Mouse (Mus musculus) embryonic facial prominence, embryonic 13.5 days (tissue): Measurements from ENCODE around the gene Terf2. TPM values are rescaled to one million over a fixed set of nuclear protein-coding genes. Genes with fewer than 3 reads are reported as not detected.
A peak's percentile ranks its signal among the peaks of the same experiment; 100 is the strongest.

Experiments
- ATAC-seq: fragments of 200-750 bp; cut with Nextera tagmentation; 2 replicates; pipeline ENCODE4 v1.8.0; 2017; ENCODE audit warnings: low read depth; ENCODE audit not compliant: insufficient number of reproducible peaks, insufficient read depth, low FRiP score, low TSS enrichment
- H3K27ac ChIP-seq: fragments of 300-500 bp; sonication (generic); 2 replicates; pipeline ENCODE4 v1.5.1; 2015; ENCODE audit warnings: moderate library complexity, mild to moderate bottlenecking, inconsistent platforms
- H3K27me3 ChIP-seq: fragments of 300-500 bp; sonication (generic); 2 replicates; pipeline ENCODE4 v1.6.1; 2015; ENCODE audit warnings: mild to moderate bottlenecking, inconsistent platforms
- H3K36me3 ChIP-seq: fragments of 300-500 bp; sonication (generic); 2 replicates; pipeline ENCODE4 v1.6.1; 2015; ENCODE audit warnings: mild to moderate bottlenecking, inconsistent platforms
- H3K4me1 ChIP-seq: fragments of 300-500 bp; sonication (generic); 2 replicates; pipeline ENCODE4 v1.6.1; 2015; ENCODE audit warnings: inconsistent platforms
- H3K4me2 ChIP-seq: fragments of 300-500 bp; sonication (generic); 2 replicates; pipeline ENCODE4 v1.6.1; 2015; ENCODE audit warnings: moderate library complexity, mild to moderate bottlenecking, inconsistent platforms
- H3K4me3 ChIP-seq: fragments of 300-500 bp; sonication (generic); 2 replicates; pipeline ENCODE4 v1.5.1; 2015; ENCODE audit warnings: mild to moderate bottlenecking, inconsistent platforms
- H3K9ac ChIP-seq: fragments of 300-500 bp; sonication (generic); 2 replicates; pipeline ENCODE4 v1.6.1; 2015; ENCODE audit warnings: mild to moderate bottlenecking, inconsistent platforms
- H3K9me3 ChIP-seq: fragments of 300-500 bp; sonication (generic); 2 replicates; pipeline ENCODE4 v1.6.1; 2016; ENCODE audit warnings: inconsistent platforms
- WGBS: fragments of 180-500 bp; shearing (Covaris S2); methylation state at CpG from one replicate; pipeline ENCODE4 v1.1.7; 2015; ENCODE audit warnings: mixed read lengths; 5-methylcytosine and 5-hydroxymethylcytosine counted together
- polyA plus RNA-seq: library from polyadenylated mRNA; unstranded; fragments of >200 nt; fragmentation: Nextera tagmentation; extraction: Ambion mirVana; gene quantifications from 2 replicates; pipeline ENCODE4 v1.2.1, GENCODE M21; 2015

The Terf2 gene
- 24.7 and 24.8 TPM in 2 replicates for polyA plus RNA-seq

DNA sequence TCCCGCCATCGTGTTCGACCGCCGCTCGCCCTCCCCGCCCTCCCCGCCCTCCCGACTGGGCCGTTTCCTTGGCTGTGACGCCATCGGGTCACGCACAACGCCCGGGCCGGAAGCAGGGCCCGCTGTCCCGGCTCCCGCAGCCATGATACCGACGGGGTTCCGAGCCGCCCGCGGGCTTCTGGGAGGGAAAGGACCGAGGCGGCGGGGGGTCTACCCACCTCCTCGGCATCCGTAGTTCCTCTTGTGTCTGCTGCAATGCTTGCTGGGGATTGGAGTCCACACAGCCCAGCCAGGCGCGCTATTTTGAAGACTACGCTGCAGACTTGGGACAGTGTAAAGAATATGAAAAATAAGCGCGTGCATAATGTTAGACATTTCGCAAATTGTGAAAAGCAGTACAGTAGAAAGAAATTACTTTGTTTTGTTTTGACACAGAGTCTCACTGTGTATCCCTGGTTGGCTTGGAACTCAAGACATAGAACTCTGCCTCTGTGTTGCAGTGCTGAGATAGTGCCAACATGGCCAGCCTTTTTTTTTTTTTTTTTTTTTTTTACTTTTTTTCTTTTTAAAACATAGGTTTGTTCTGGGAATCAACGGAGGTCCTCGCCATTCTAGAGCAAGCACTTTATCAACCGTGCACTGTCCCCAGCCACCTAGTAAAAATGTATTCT is at the start of gene Terf2:
Terf2 (minus strand) TSS at position 182 of the 671 bp plus-strand sequence.
- ATAC-seq = peak; percentile 91
- H3K9me3 ChIP-seq = no peaks in the 10 kb centered on the region
- H3K36me3 ChIP-seq = peaks cover 27% of the 10 kb centered on the region
- no peaks in the 10 kb centered on the region for H3K27me3 ChIP-seq
- peak within 1 kb of the TSS; percentile 93 for H3K27ac ChIP-seq
- peaks cover 20% of the 10 kb centered on the region for H3K4me1 ChIP-seq
- 3% methylated on average over 39 of the region's 39 CpGs for WGBS
- peak within 1 kb of the TSS; percentile 83 for H3K9ac ChIP-seq
- H3K4me3 ChIP-seq = peak within 1 kb of the TSS; percentile 75
- peak within 1 kb of the TSS; percentile 64 for H3K4me2 ChIP-seq

- 64% methylated on average over 4 of the region's 4 CpGs for WGBS
- Histone ChIP-seq H3K36me3 (no peaks in the 10 kb centered on the region), H3K4me2 (no peak overlapping the region), H3K4me3 (no peak overlapping the region), H3K4me1 (0 out of 2 replicates have a peak, but pooled peaks cover 6% of the 10 kb centered on the region), H3K27ac (no peak overlapping the region), H3K9me3 (no peaks in the 10 kb centered on the region), H3K27me3 (no peaks in the 10 kb centered on the region), H3K9ac (no peak overlapping the region)
- ATAC-seq = no peak
These were observed 47.2 kb upstream of the Terf2 start for GRCm38 (mm10) chr8:107143501-107143900.

DNA sequence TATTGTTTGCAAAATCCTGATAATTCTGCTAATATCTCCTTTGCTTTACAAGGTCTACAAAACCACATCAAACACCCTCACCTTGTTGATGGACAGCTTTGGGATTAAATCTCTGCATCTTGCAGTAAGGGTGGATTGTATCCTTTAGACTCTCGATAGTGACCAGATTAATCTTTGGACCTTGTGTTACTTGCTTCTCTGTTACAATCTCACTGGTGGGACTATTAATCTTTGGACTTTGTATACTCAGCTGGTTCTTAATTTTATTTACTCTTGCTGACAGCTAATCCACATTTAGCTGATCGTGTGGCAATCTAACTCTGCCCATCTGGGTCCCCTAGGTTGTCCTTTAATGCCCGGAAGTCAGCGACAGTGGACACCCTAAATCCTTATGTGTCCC is 46.2 kb upstream of the Terf2 start:
- H3K4me2 ChIP-seq = no peak overlapping the region
- no peak overlapping the region for H3K4me3 ChIP-seq
- H3K9ac ChIP-seq = no peak overlapping the region
- no peaks in the 10 kb centered on the region for H3K36me3 ChIP-seq
- 0 out of 2 replicates have a peak, but pooled peaks cover 6% of the 10 kb centered on the region for H3K4me1 ChIP-seq
- H3K27ac ChIP-seq = no peak overlapping the region
- WGBS = 76% methylated on average over 4 of the region's 4 CpGs
- no peak for ATAC-seq
- no peaks in the 10 kb centered on the region for H3K9me3 ChIP-seq
- no peaks in the 10 kb centered on the region for H3K27me3 ChIP-seq

GRCm38 (mm10) chr8:107139704-107140470 is 43.5 kb upstream of the Terf2 start:
- Histone ChIP-seq H3K4me3 (no peak overlapping the region), H3K27ac (no peak overlapping the region), H3K36me3 (no peaks in the 10 kb centered on the region), H3K9me3 (no peaks in the 10 kb centered on the region), H3K4me1 (peaks cover 10% of the 10 kb centered on the region; the same call in 1 of the 2 replicates), H3K27me3 (no peaks in the 10 kb centered on the region), H3K9ac (no peak overlapping the region), H3K4me2 (no peak overlapping the region)
- WGBS = 58% methylated on average over 13 of the region's 13 CpGs
- ATAC-seq = no peak

- no peak overlapping the region for H3K9ac ChIP-seq
- whole genome bisulfite sequencing = 90% methylated on average over 5 of the region's 5 CpGs
- no peaks in the 10 kb centered on the region for H3K36me3 ChIP-seq
- H3K4me1 ChIP-seq = peaks cover 22% of the 10 kb centered on the region
- no peaks in the 10 kb centered on the region for H3K27me3 ChIP-seq
- no peak overlapping the region for H3K4me3 ChIP-seq
- no peak overlapping the region for H3K4me2 ChIP-seq
- H3K27ac ChIP-seq = no peak overlapping the region
- no peaks in the 10 kb centered on the region for H3K9me3 ChIP-seq
- ATAC-seq = no peak
These were observed 42.0 kb upstream of the Terf2 start for GRCm38 (mm10) chr8:107138338-107138737.

DNA sequence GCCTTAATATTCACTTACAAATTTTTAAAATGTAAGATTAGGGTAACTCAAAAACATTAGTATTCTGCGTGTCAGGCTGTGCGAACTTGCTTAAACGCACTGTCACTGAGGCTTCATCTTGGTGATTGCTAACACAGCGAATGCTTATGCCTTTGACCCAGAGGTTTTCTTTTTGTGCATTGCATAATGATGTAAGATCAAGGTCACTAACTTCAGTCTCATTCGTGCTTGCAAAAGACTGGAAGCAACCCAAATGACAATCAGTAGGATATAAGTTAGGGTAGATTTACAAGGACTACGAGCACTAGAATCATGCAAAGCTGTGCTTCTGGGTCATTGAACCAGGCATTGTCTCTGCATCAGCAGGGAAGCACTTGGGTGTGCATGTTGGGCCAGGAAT is 41.2 kb upstream of the Terf2 start:
- H3K4me3 ChIP-seq = no peak overlapping the region
- peaks cover 30% of the 10 kb centered on the region for H3K4me1 ChIP-seq
- 92% methylated on average over 6 of the region's 6 CpGs for WGBS
- H3K9ac ChIP-seq = no peak overlapping the region
- no peaks in the 10 kb centered on the region for H3K36me3 ChIP-seq
- H3K4me2 ChIP-seq = no peak overlapping the region
- H3K27ac ChIP-seq = no peak overlapping the region
- no peaks in the 10 kb centered on the region for H3K9me3 ChIP-seq
- ATAC-seq = no peak
- no peaks in the 10 kb centered on the region for H3K27me3 ChIP-seq

DNA sequence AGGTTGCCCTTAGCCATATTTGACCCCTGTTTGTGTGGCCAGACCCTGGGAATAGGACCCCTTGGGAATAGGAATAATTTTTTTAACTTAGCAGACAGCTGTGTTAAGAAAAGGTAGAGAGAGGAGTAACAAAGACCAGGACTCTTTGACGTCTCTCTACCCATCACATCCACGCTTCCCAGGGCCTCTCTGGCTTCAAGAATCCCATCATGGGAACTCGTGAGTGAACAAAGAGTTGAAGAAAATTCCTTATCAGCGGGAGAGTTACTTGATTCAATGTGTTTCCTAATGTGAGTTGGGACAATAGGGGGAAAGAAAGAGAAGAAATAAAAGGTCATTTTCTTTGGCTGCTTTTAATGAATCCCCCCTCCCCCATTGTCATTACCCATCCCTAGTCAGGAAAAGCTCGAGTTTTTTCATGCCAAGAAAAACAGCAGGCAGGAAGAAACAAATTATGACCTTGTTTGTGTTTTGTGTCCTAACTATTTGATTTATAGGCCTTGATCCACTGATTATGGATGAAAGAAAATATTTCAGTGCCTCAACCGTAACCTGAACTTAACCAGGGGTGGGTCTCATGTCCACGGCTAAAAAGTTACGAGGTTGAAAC is 39.8 kb upstream of the Terf2 start:
- no peak overlapping the region for H3K9ac ChIP-seq
- H3K27ac ChIP-seq = peak overlapping the region; percentile 35
- H3K4me1 ChIP-seq = peaks cover 32% of the 10 kb centered on the region
- 35% methylated on average over 8 of the region's 8 CpGs for WGBS
- H3K9me3 ChIP-seq = no peaks in the 10 kb centered on the region
- H3K36me3 ChIP-seq = no peaks in the 10 kb centered on the region
- no peak for ATAC-seq
- no peak overlapping the region for H3K4me3 ChIP-seq
- H3K27me3 ChIP-seq = no peaks in the 10 kb centered on the region
- no peak overlapping the region for H3K4me2 ChIP-seq

DNA sequence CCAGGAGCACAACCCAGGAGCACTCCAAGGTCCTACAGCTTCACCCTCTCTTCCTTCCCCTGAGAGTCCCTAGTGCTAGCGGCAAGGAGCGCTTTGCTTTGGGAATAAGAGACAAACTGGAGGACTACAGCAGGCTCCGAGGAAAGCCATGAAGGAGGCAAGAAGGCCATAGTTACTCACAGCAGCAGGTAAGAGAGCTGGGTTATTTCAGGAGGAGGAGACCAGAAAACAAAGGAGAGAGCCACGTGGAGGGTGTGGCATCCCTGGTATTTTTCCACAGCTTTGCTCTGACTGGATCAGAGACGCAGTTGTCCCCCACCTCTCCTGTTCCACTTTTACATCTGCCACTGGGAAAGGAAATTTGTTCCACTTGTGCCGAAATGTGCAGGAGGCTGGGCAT is 37.5 kb upstream of the Terf2 start:
- no peak for ATAC-seq
- Histone ChIP-seq H3K4me3 (no peak overlapping the region), H3K4me2 (no peak overlapping the region), H3K36me3 (no peaks in the 10 kb centered on the region), H3K27me3 (no peaks in the 10 kb centered on the region), H3K9ac (no peak overlapping the region), H3K9me3 (no peaks in the 10 kb centered on the region), H3K27ac (peak overlapping the region; percentile 9; the same call in 1 of the 2 replicates), H3K4me1 (peaks cover 41% of the 10 kb centered on the region)
- WGBS = 36% methylated on average over 6 of the region's 6 CpGs

- no peak for ATAC-seq
- no peaks in the 10 kb centered on the region for H3K27me3 ChIP-seq
- H3K9ac ChIP-seq = no peak overlapping the region
- no peaks in the 10 kb centered on the region for H3K36me3 ChIP-seq
- 0 out of 2 replicates have a peak overlapping the region, but pooled peaks have one; percentile 9 for H3K27ac ChIP-seq
- no peak overlapping the region for H3K4me3 ChIP-seq
- no peak overlapping the region for H3K4me2 ChIP-seq
- peaks cover 43% of the 10 kb centered on the region for H3K4me1 ChIP-seq
- WGBS = 61% methylated on average over 24 of the region's 24 CpGs
- H3K9me3 ChIP-seq = no peaks in the 10 kb centered on the region
These were observed 36.5 kb upstream of the Terf2 start for GRCm38 (mm10) chr8:107132581-107133491.

DNA sequence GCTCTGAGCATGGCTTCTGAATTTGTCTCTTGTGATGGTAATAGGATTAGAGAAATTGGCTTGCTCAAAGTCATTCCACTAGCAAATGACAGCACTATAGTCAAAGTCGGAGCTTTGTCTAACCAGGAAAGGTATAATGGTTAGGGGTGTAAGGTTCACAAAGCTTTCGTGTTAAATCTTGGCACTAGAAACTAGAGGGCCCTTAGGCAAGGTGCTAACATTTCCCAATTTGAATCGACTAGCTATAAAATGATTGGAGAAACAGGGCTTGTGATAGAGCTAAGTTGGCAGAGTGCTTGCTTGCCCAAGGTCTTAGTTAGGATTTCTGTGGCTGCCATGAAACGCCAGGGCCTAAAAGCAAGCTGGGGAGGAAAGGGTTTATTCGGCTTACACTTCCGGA is 33.7 kb upstream of the Terf2 start:
- Histone ChIP-seq H3K4me3 (no peak overlapping the region), H3K4me1 (peaks cover 39% of the 10 kb centered on the region), H3K4me2 (no peak overlapping the region), H3K27ac (peak overlapping the region; percentile 13; the same call in 1 of the 2 replicates), H3K36me3 (no peaks in the 10 kb centered on the region), H3K9me3 (no peaks in the 10 kb centered on the region), H3K27me3 (no peaks in the 10 kb centered on the region), H3K9ac (no peak overlapping the region)
- 70% methylated on average over 6 of the region's 6 CpGs for WGBS
- no peak for ATAC-seq
